Mouse (Mus musculus) forebrain, embryonic 13.5 days (tissue): Measurements from ENCODE around the gene Slc17a2. TPM values are rescaled to one million over a fixed set of nuclear protein-coding genes. Genes with fewer than 3 reads are reported as not detected.
A peak's percentile ranks its signal among the peaks of the same experiment; 100 is the strongest.
"Not testable (repeated sequence)": the region's sequence is repeated elsewhere in the genome, so short reads cannot be mapped to it uniquely, and the experiment has no call there.

Experiments
- ATAC-seq: fragments of 200-750 bp; cut with Nextera tagmentation; 2 replicates; pipeline ENCODE4 v1.8.0; 2017
- H3K27ac ChIP-seq: fragments of 300-500 bp; sonication (generic); 2 replicates; pipeline ENCODE4 v1.5.1; 2015; ENCODE audit warnings: inconsistent platforms, mild to moderate bottlenecking, moderate library complexity
- H3K27me3 ChIP-seq: fragments of 300-500 bp; sonication (generic); 2 replicates; pipeline ENCODE4 v1.6.1; 2015; ENCODE audit warnings: mild to moderate bottlenecking, inconsistent platforms
- H3K36me3 ChIP-seq: fragments of 300-500 bp; sonication (generic); 2 replicates; pipeline ENCODE4 v1.6.1; 2015; ENCODE audit warnings: mild to moderate bottlenecking, inconsistent platforms; ENCODE audit not compliant: poor library complexity, severe bottlenecking
- H3K4me1 ChIP-seq: fragments of 300-500 bp; sonication (generic); 2 replicates; pipeline ENCODE4 v1.6.1; 2015; ENCODE audit warnings: inconsistent platforms
- H3K4me2 ChIP-seq: fragments of 300-500 bp; sonication (generic); 2 replicates; pipeline ENCODE4 v1.6.1; 2015; ENCODE audit warnings: inconsistent platforms, mild to moderate bottlenecking, moderate library complexity
- H3K4me3 ChIP-seq: fragments of 300-500 bp; sonication (generic); 2 replicates; pipeline ENCODE4 v1.5.1; 2015; ENCODE audit warnings: mild to moderate bottlenecking, inconsistent platforms
- H3K9ac ChIP-seq: fragments of 300-500 bp; sonication (generic); 2 replicates; pipeline ENCODE4 v1.6.1; 2015; ENCODE audit warnings: mild to moderate bottlenecking, inconsistent platforms
- H3K9me3 ChIP-seq: fragments of 300-500 bp; sonication (generic); replicated peaks from 2 replicates; pipeline ENCODE4 v1.6.1; 2016; ENCODE audit warnings: inconsistent platforms
- WGBS: fragments of 180-500 bp; shearing (Covaris S2); methylation state at CpG from one replicate; pipeline ENCODE4 v1.1.7; 2015; 5-methylcytosine and 5-hydroxymethylcytosine counted together
- polyA plus RNA-seq: library from polyadenylated mRNA; unstranded; fragments of >200 nt; fragmentation: Nextera tagmentation; extraction: Ambion mirVana; gene quantifications from 2 replicates; pipeline ENCODE4 v1.2.1, GENCODE M21; 2015

The Slc17a2 gene
- polyA plus RNA-seq, 1 experiment from 2014 or later, result not detected

DNA sequence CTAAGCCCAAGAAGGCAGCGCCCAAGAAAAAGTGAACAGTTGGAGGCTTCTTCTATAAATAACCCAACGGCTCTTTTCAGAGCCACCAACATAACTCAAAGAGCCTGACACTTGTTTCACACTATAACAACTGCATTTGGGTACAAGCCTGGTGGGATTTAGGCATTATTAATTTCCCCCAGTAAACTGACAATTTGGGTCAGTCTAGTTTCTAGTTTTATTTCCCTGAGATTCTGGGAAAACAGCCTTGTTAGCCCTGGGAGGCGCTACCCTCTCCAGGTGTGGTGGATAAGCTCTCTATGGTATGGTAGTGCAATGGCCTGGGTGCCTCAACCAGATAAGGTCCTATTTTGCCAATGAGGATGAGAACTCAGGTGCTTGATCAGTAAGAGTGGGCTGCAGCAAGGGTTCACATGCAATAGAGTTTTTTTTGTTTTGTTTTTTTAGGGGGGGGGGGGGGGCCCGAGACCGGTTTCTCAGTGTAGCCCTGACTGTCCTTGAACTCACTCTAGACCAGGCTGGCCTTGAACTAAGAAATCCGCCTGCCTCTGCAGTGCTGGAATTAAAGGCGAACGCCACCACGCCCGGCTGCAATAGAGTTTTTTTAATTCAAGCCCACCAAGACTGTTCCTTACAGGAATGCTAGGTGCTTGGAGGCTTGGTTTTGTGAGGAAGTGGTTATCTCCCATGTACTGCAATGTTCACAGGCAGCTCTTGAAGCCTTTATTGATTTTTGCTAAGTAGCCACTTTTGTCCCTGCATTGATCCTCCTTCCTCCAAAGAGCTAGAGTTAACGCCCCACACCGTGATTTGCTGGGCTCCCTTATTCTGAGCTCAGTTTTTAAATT is 42.2 kb upstream of the Slc17a2 start:
- Histone ChIP-seq H3K4me1 (peaks cover 30% of the 10 kb centered on the region), H3K36me3 (no peaks in the 10 kb centered on the region), H3K9ac (peak overlapping the region; percentile 80), H3K9me3 (no peaks in the 10 kb centered on the region), H3K4me2 (peak overlapping the region; percentile 78), H3K4me3 (peak overlapping the region; percentile 53), H3K27me3 (no peaks in the 10 kb centered on the region), H3K27ac (peak overlapping the region; percentile 85)
- WGBS, result 34% methylated on average over 12 of the region's 12 CpGs
- no peak for ATAC-seq

- ATAC-seq, result no peak
- Histone ChIP-seq H3K27me3 (no peaks in the 10 kb centered on the region), H3K4me2 (no peak overlapping the region), H3K27ac (no peak overlapping the region), H3K9me3 (no peaks in the 10 kb centered on the region), H3K9ac (no peak overlapping the region), H3K36me3 (no peaks in the 10 kb centered on the region), H3K4me3 (no peak overlapping the region), H3K4me1 (peaks cover 24% of the 10 kb centered on the region)
- 61% methylated on average over 1 of the region's 1 CpGs for WGBS
These were observed 41.6 kb upstream of the Slc17a2 start for GRCm38 (mm10) chr13:23765172-23765513.

DNA sequence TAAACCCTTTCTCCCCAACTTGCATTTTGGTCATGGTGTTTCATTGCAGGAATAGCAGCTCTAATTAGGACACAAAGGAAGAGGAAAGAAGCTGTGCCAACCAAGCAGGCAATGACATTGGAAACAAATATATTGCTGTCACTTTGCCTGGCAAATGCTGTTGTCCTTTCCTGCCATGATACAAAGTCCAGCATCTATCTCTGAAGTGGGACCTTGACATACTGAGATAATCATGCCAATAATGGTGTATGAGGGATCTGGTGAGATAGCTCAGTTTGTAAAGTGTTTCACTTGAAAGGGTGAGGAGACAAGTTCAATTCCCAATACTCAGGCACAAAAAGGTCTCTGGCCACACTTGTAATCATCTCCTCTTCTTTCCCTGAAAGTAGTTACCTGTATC is 40.0 kb upstream of the Slc17a2 start:
- H3K4me2 ChIP-seq, result no peak overlapping the region
- H3K27me3 ChIP-seq, result no peaks in the 10 kb centered on the region
- no peak for ATAC-seq
- H3K4me1 ChIP-seq, result peaks cover 16% of the 10 kb centered on the region
- H3K4me3 ChIP-seq, result no peak overlapping the region
- no peak overlapping the region for H3K9ac ChIP-seq
- H3K36me3 ChIP-seq, result no peaks in the 10 kb centered on the region
- no peaks in the 10 kb centered on the region for H3K9me3 ChIP-seq
- no peak overlapping the region for H3K27ac ChIP-seq

DNA sequence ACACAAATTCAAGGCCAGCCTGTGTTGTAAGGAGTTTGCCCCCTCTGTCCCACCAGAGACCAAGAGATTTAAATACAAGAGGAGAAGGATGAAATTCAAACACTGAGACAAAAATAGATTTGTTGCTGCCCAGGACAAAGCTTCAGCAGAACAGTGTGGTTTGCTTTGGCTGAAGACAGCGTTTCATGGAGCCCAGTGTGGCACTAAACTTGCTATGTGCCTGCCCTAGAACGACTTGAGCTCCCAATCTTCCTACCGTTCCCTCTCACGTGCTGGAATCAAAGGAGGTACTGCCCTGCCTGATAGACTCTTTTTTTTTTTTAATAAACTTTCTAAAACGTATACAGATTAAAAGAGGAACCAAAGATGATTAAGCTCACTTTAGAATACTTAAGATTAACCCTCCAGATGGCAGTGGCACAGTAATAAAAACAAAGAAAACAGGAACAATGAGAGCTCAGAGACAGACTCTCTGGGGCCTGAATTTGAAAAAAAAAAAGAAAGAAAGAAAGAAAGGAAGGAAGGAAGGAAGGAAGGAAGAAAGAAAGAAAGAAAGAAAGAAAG is 37.9 kb upstream of the Slc17a2 start:
- no peak for ATAC-seq
- no peaks in the 10 kb centered on the region for H3K36me3 ChIP-seq
- no peaks in the 10 kb centered on the region for H3K9me3 ChIP-seq
- no peak overlapping the region for H3K4me2 ChIP-seq
- no peaks in the 10 kb centered on the region for H3K27me3 ChIP-seq
- no peak overlapping the region for H3K27ac ChIP-seq
- 35% methylated on average over 5 of the region's 5 CpGs for WGBS
- H3K4me1 ChIP-seq, result peaks cover 11% of the 10 kb centered on the region
- H3K9ac ChIP-seq, result no peak overlapping the region
- no peak overlapping the region for H3K4me3 ChIP-seq

- not testable (repeated sequence) for H3K4me3 ChIP-seq, H3K4me1 ChIP-seq, H3K27ac ChIP-seq, ATAC-seq, H3K4me2 ChIP-seq, H3K36me3 ChIP-seq, H3K9ac ChIP-seq, H3K9me3 ChIP-seq, H3K27me3 ChIP-seq
- 88% methylated on average over 2 of the region's 2 CpGs for WGBS
These were observed 37.2 kb upstream of the Slc17a2 start, which contains the start of gene Trim38 for GRCm38 (mm10) chr13:23769613-23770012. TSS of gene Trim38 (plus strand) at chr13:23769913.

- H3K4me2 ChIP-seq, result peak overlapping the region; percentile 39
- WGBS, result 23% methylated on average over 21 of the region's 21 CpGs
- peak; percentile 90 for ATAC-seq
These were observed 34.1 kb upstream of the Slc17a2 start for GRCm38 (mm10) chr13:23772561-23773313.

GRCm38 (mm10) chr13:23778339-23778738 is 28.5 kb upstream of the Slc17a2 start:
- Histone ChIP-seq H3K9ac (no peak overlapping the region), H3K4me2 (no peak overlapping the region), H3K9me3 (no peaks in the 10 kb centered on the region), H3K27me3 (no peaks in the 10 kb centered on the region), H3K4me3 (no peak overlapping the region), H3K36me3 (no peaks in the 10 kb centered on the region), H3K27ac (no peak overlapping the region), H3K4me1 (no peaks in the 10 kb centered on the region)
- ATAC-seq, result no peak
- 90% methylated on average over 7 of the region's 7 CpGs for WGBS

More at GRCm38 (mm10) chr13:23772561-23773313, 34.1 kb upstream of the Slc17a2 start:
- Histone ChIP-seq H3K4me3 (no peak overlapping the region), H3K9ac (no peak overlapping the region), H3K4me1 (peaks cover 5% of the 10 kb centered on the region; the same call in 1 of the 2 replicates), H3K36me3 (no peaks in the 10 kb centered on the region), H3K27me3 (no peaks in the 10 kb centered on the region), H3K9me3 (no peaks in the 10 kb centered on the region), H3K27ac (no peak overlapping the region)

GRCm38 (mm10) chr13:23779025-23779424 is 27.8 kb upstream of the Slc17a2 start:
- 88% methylated on average over 4 of the region's 4 CpGs for WGBS
- H3K9ac ChIP-seq, result no peak overlapping the region
- no peak overlapping the region for H3K4me2 ChIP-seq
- no peaks in the 10 kb centered on the region for H3K4me1 ChIP-seq
- H3K36me3 ChIP-seq, result no peaks in the 10 kb centered on the region
- ATAC-seq, result no peak
- no peaks in the 10 kb centered on the region for H3K9me3 ChIP-seq
- H3K4me3 ChIP-seq, result no peak overlapping the region
- H3K27ac ChIP-seq, result no peak overlapping the region
- no peaks in the 10 kb centered on the region for H3K27me3 ChIP-seq

DNA sequence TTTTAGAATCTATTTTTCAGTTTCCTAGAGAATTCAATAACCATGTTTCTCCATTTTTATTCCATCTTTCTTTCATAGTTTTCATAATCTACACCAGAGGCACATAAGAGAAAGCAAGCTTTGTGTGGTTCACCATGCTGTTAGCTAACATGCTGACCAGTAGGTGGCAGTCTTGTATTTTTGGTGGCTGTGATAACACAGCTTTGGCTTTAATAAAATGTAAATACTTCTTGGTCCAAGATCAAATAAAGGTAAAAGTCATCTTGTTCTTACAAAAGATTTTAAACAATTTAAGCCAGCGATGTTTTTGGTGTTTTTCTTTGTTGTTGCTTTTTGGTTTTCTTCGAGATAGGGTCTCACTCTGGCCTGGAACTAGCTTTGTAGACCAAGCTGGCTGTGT is 14.3 kb upstream of the Slc17a2 start:
- no peaks in the 10 kb centered on the region for H3K4me1 ChIP-seq
- no peak overlapping the region for H3K9ac ChIP-seq
- no peaks in the 10 kb centered on the region for H3K27me3 ChIP-seq
- H3K36me3 ChIP-seq, result no peaks in the 10 kb centered on the region
- no peak overlapping the region for H3K4me3 ChIP-seq
- H3K27ac ChIP-seq, result no peak overlapping the region
- no peaks in the 10 kb centered on the region for H3K9me3 ChIP-seq
- H3K4me2 ChIP-seq, result no peak overlapping the region
- WGBS, result 47% methylated on average over 2 of the region's 2 CpGs
- ATAC-seq, result peak; percentile 80

- H3K27ac ChIP-seq, result no peak overlapping the region
- no peak overlapping the region for H3K9ac ChIP-seq
- no peak for ATAC-seq
- H3K4me1 ChIP-seq, result no peaks in the 10 kb centered on the region
- no peak overlapping the region for H3K4me2 ChIP-seq
- H3K36me3 ChIP-seq, result no peaks in the 10 kb centered on the region
- H3K4me3 ChIP-seq, result no peak overlapping the region
- 92% methylated on average over 5 of the region's 5 CpGs for WGBS
- no peaks in the 10 kb centered on the region for H3K9me3 ChIP-seq
- H3K27me3 ChIP-seq, result no peaks in the 10 kb centered on the region
These were observed 7.4 kb upstream of the Slc17a2 start for GRCm38 (mm10) chr13:23799405-23799804.

DNA sequence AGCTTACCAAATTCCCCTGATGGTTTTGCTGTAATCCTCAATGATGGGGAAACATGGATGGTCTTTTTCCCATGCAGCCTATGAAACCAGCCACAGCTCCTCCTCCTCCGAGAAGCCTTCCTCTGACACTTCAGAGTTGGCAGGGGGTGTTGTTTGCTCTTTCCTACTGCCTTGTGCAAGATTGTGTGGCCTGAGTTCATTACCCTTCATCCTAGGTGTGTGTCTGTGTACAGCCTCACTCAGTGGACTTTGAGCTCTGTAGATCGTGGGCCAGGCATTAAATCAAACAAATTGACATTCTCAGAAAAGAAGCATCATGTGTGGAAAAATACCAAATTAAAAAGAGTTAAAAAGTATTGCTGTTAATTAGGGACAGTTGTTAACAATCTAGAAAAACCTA is 2.3 kb upstream of the Slc17a2 start:
- ATAC-seq, result no peak
- H3K4me2 ChIP-seq, result no peak overlapping the region
- no peaks in the 10 kb centered on the region for H3K36me3 ChIP-seq
- H3K9ac ChIP-seq, result no peak overlapping the region
- H3K9me3 ChIP-seq, result no peaks in the 10 kb centered on the region
- no peaks in the 10 kb centered on the region for H3K27me3 ChIP-seq
- H3K4me1 ChIP-seq, result no peaks in the 10 kb centered on the region
- H3K4me3 ChIP-seq, result no peak overlapping the region
- H3K27ac ChIP-seq, result no peak overlapping the region
- 85% methylated on average over 2 of the region's 2 CpGs for WGBS

DNA sequence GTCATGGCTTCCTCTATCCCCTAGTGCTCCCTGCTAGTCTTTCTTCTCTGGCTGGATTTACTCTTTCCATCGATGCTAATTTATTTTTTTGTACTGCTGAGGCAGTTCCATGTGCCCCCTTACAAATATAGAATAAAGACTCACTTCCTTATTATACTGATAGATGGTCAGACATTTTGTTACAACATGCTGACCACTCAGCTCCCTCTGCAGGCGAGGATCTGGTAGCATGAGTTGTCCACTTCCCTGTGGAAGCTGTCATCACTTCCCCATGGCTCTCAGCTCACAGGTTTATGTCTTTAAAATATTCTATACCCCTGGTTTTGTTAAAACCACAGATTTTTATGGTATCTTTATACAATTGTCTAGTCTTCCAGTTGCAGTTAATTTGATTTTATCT is 9.4 kb downstream of the Slc17a2 start:
- Histone ChIP-seq H3K9me3 (no peaks in the 10 kb centered on the region), H3K36me3 (no peaks in the 10 kb centered on the region), H3K27me3 (no peaks in the 10 kb centered on the region), H3K9ac (no peak overlapping the region), H3K4me1 (no peaks in the 10 kb centered on the region), H3K4me2 (no peak overlapping the region), H3K27ac (no peak overlapping the region), H3K4me3 (no peak overlapping the region)
- no peak for ATAC-seq
- 75% methylated on average over 2 of the region's 2 CpGs for WGBS
